Mouse (Mus musculus): Measurements from ENCODE around the gene Abce1.

Abce1 gene

GRCm38 (mm10) chr8:79639586-79640451 lies 71.7 kb downstream of the Abce1 start, which contains the start of gene Otud4:
Gene Otud4, plus strand, starts transcription at chr8:79639618.
- no peak for DNase-seq (ENCODE audit: low read depth, low spot score)

GRCm38 (mm10) chr8:79638707-79639549 lies 72.6 kb downstream of the Abce1 start:
- DNase-seq (ENCODE audit: low read depth, low spot score): peak; percentile 95

GRCm38 (mm10) chr8:79638001-79638706 lies 73.4 kb downstream of the Abce1 start:
- no peak for DNase-seq (ENCODE audit: low read depth, low spot score)

- no peak for DNase-seq (ENCODE audit: low read depth, low spot score)
Measured at GRCm38 (mm10) chr8:79637237-79637636, 74.3 kb downstream of the Abce1 start.

GRCm38 (mm10) chr8:79636151-79636550 lies 75.4 kb downstream of the Abce1 start:
- no peak for DNase-seq (ENCODE audit: low read depth, low spot score)

- DNase-seq (ENCODE audit: low read depth, low spot score): no peak
Measured at GRCm38 (mm10) chr8:79635491-79635890, 76.0 kb downstream of the Abce1 start.
